Mouse (Mus musculus): ENCODE measurements at regions not wholly inside any gene's neighbourhood (a gene's known extent, or its start where the extent isn't known, plus 50 kb on each side); places are given as distances from the start of the nearest gene placed in this dataset.
A peak's percentile ranks its signal among the peaks of the same experiment; 100 is the strongest.
"Not testable (repeated sequence)": the region's sequence is repeated elsewhere in the genome, so short reads cannot be mapped to it uniquely, and the experiment has no call there.

- DNase-seq = no peak
These were observed 96.6 kb upstream of the Selenop start for GRCm38 (mm10) chr15:3171774-3172173.

GRCm38 (mm10) chr15:3174072-3174471 lies 94.3 kb upstream of the Selenop start:
- no peak for DNase-seq

GRCm38 (mm10) chr15:3174848-3175247 lies 93.5 kb upstream of the Selenop start:
- DNase-seq = peak in 1 of 2 experiments; percentile 16

- DNase-seq = peak; percentile 63 to 74
These were observed 66.3 kb upstream of the Selenop start for GRCm38 (mm10) chr15:3201912-3202653.

- DNase-seq = no peak
These were observed 62.8 kb upstream of the Selenop start for GRCm38 (mm10) chr15:3205522-3205921.

- DNase-seq = not testable (repeated sequence)
These were observed 62.3 kb upstream of the Selenop start for GRCm38 (mm10) chr15:3206076-3206475.

DNA sequence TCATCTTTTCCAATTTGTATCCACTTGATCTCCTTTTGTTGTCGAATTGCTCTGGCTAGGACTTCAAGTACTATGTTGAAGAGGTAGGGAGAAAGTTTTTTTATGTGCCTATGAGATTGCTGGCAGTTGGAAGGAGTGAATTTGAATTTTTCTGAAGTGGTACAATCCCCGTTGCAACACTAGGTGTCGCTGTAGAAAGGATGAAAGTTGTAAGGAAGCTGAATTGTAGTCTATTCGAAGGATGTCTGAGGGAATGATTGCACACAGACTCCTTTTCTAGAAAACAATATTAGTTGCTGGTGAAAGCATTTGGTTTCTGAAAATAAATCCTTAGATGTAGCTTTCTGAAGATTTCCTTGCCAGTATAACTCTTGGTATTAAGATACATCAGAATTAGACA lies 54.6 kb upstream of the Selenop start:
- DNase-seq = peak; percentile 60 to 73

GRCm38 (mm10) chr15:3215201-3215600 lies 53.1 kb upstream of the Selenop start:
- no peak for DNase-seq
